Mouse (Mus musculus) left cerebral cortex, postnatal 36 days (tissue): Measurements from ENCODE around the gene Car14. TPM values are rescaled to one million over a fixed set of nuclear protein-coding genes. Genes with fewer than 3 reads are reported as not detected.
"Not testable (repeated sequence)": the region's sequence is repeated elsewhere in the genome, so short reads cannot be mapped to it uniquely, and the experiment has no call there.

ENCODE experiments used
- DNase-seq, 2 experiments: peaks; one replicate each; pipeline ENCODE4 v3.0.0; 2021 to 2022; ENCODE audit warnings: low spot score in 2 of 2, mixed read lengths in 1 of 2
- intact Hi-C: fragments of 180-260 bp; cut with DNase I; formaldehyde crosslinking; loops from one replicate; pipeline ENCODE4 v1.15.1; 2025
- total RNA-seq, 2 experiments: library from RNA; stranded (reverse); gene quantifications; 2 replicates each; pipeline ENCODE4 v1.2.3; 2021

Gene Car14
- total RNA-seq, 2 experiments from 2014 or later, result 8.8 to 10.6 TPM

GRCm38 (mm10) chr3:95865050-95865449 is 39.4 kb downstream of the Car14 start:
- peak; percentile 74 to 78 for DNase-seq
- intact Hi-C loops, result no loop called here

- intact Hi-C loops, result no loop called here
- no peak for DNase-seq
Observed at GRCm38 (mm10) chr3:95863578-95863977, 40.9 kb downstream of the Car14 start.

GRCm38 (mm10) chr3:95861796-95862195 is 42.7 kb downstream of the Car14 start:
- no peak for DNase-seq
- intact Hi-C loops, result loop anchor here (2.0 kb wide), 1 partner anchor 45 kb away; no protein-coding TSS in a partner anchor

- DNase-seq, result no peak
- intact Hi-C loops, result loop anchor here (2.0 kb wide), 1 partner anchor 46 kb away; no protein-coding TSS in a partner anchor
Observed at GRCm38 (mm10) chr3:95861216-95861615, 43.3 kb downstream of the Car14 start.

GRCm38 (mm10) chr3:95860323-95860722 is 44.2 kb downstream of the Car14 start:
- intact Hi-C loops, result loop anchor here (2.0 kb wide), 1 partner anchor 46 kb away; no protein-coding TSS in a partner anchor

GRCm38 (mm10) chr3:95858278-95858677 is 46.2 kb downstream of the Car14 start:
- intact Hi-C loops, DNase-seq: not testable (repeated sequence)

More at GRCm38 (mm10) chr3:95860323-95860722, 44.2 kb downstream of the Car14 start:
- DNase-seq, result no peak

- DNase-seq, intact Hi-C loops: not testable (repeated sequence)
Observed at GRCm38 (mm10) chr3:95857050-95857449, 47.4 kb downstream of the Car14 start.

GRCm38 (mm10) chr3:95856115-95856514 is 48.4 kb downstream of the Car14 start:
- DNase-seq, result no peak
- intact Hi-C loops, result no loop called here

GRCm38 (mm10) chr3:95855502-95856089 is 48.9 kb downstream of the Car14 start, which contains the start of gene Prpf3:
Gene Prpf3, minus strand, starts transcription at chr3:95855885.
- DNase-seq, result peak; percentile 93 to 95
- intact Hi-C loops, result no loop called here

- intact Hi-C loops, result no loop called here
- DNase-seq, result no peak
Observed at GRCm38 (mm10) chr3:95851317-95851716, 53.2 kb downstream of the Car14 start.

- intact Hi-C loops, result no loop called here
- DNase-seq, result no peak
Observed at GRCm38 (mm10) chr3:95850611-95851010, 53.9 kb downstream of the Car14 start.

Other genes with a start within 250 kb of the Car14 start
- gene Mcl1, start 245.9 kb downstream of the Car14 start, total RNA-seq, result 10 to 100 TPM; 49.9 to 56.5 TPM
- gene Adamtsl4, start 216.8 kb downstream of the Car14 start, total RNA-seq, result 1 to 10 TPM; 4.2 to 4.9 TPM
- gene Ecm1, start 165.1 kb downstream of the Car14 start, total RNA-seq, result 10 to 100 TPM; 11.0 to 17.9 TPM
- gene Tars2, start 144.5 kb downstream of the Car14 start, total RNA-seq, result 10 to 100 TPM; 33.9 to 44.6 TPM
- 10 to 100 TPM; 59.2 to 68.9 TPM for gene Rprd2, start 85.8 kb downstream of the Car14 start, total RNA-seq
- gene Prpf3, start 48.8 kb downstream of the Car14 start, total RNA-seq, result 10 to 100 TPM; 23.8 to 40.3 TPM
- gene Mrps21, start 33.2 kb downstream of the Car14 start, total RNA-seq, result 100 to 1,000 TPM; 149 to 158 TPM
- 10 to 100 TPM; 18.6 to 26.6 TPM for gene Ciart, start 22.4 kb downstream of the Car14 start, total RNA-seq
- gene BC028528, start 12.7 kb downstream of the Car14 start, total RNA-seq, result 1 to 10 TPM; 3.4 to 5.5 TPM
- 10 to 100 TPM; 61.8 to 75.2 TPM for gene Aph1a, start 10.7 kb downstream of the Car14 start, total RNA-seq
- gene Anp32e, start 24.6 kb upstream of the Car14 start, total RNA-seq, result 10 to 100 TPM; 87.9 to 91.2 TPM
- gene Plekho1, start 91.3 kb upstream of the Car14 start, total RNA-seq, result 10 to 100 TPM; 80.1 to 93.9 TPM
- gene Vps45, start 153.8 kb upstream of the Car14 start, total RNA-seq, result 10 to 100 TPM; 40.5 to 42.1 TPM
- gene Otud7b, start 199.8 kb upstream of the Car14 start, total RNA-seq, result 10 to 100 TPM; 28.8 to 32.0 TPM